Mouse (Mus musculus): ENCODE data around the gene Cuedc1. TPM values are rescaled to one million over a fixed set of nuclear protein-coding genes. Genes with fewer than 3 reads are reported as not detected.

Cuedc1 gene
- polyA plus RNA-seq, 1 experiment from 2014 or later: 49.7 TPM

GRCm38 (mm10) chr11:88221929-88222475 lies 124.1 kb downstream of the Cuedc1 start:
- H3K4me2 ChIP-seq: no peak overlapping the region
- H3K4me1 ChIP-seq (replicated peaks): no peaks in the 10 kb centered on the region
- no peak overlapping the region for H3K27ac ChIP-seq (replicated peaks)
- no peaks in the 10 kb centered on the region for H3K9me3 ChIP-seq
- 74% methylated on average over 15 of the region's 15 CpGs for WGBS
- H3K36me3 ChIP-seq: no peaks in the 10 kb centered on the region
- no peak overlapping the region for H3K4me3 ChIP-seq
- no peak overlapping the region for H3K9ac ChIP-seq
- no peak for ATAC-seq (ENCODE audit: low FRiP score, low read depth)
- H3K27me3 ChIP-seq: no peaks in the 10 kb centered on the region

GRCm38 (mm10) chr11:88227001-88227957 lies 129.4 kb downstream of the Cuedc1 start:
- H3K9me3 ChIP-seq: no peaks in the 10 kb centered on the region
- no peaks in the 10 kb centered on the region for H3K4me1 ChIP-seq (replicated peaks)
- H3K27me3 ChIP-seq: no peaks in the 10 kb centered on the region
- H3K27ac ChIP-seq (replicated peaks): no peak overlapping the region
- H3K4me2 ChIP-seq: no peak overlapping the region
- no peak overlapping the region for H3K9ac ChIP-seq
- 88% methylated on average over 17 of the region's 17 CpGs for WGBS
- no peak overlapping the region for H3K4me3 ChIP-seq
- no peak for ATAC-seq (ENCODE audit: low FRiP score, low read depth)
- no peaks in the 10 kb centered on the region for H3K36me3 ChIP-seq

GRCm38 (mm10) chr11:88231213-88231790 lies 133.4 kb downstream of the Cuedc1 start:
- Histone ChIP-seq H3K9ac (no peak overlapping the region), H3K27me3 (no peaks in the 10 kb centered on the region), H3K4me3 (no peak overlapping the region), H3K36me3 (no peaks in the 10 kb centered on the region), H3K4me2 (no peak overlapping the region), H3K27ac (replicated peaks) (no peak overlapping the region), H3K4me1 (replicated peaks) (peaks cover 33% of the 10 kb centered on the region), H3K9me3 (no peaks in the 10 kb centered on the region)
- peak; percentile 19; the same call in 1 of the 2 replicates for ATAC-seq (ENCODE audit: low FRiP score, low read depth)
- 58% methylated on average over 4 of the region's 4 CpGs for WGBS

- Histone ChIP-seq H3K36me3 (no peaks in the 10 kb centered on the region), H3K9ac (no peak overlapping the region), H3K4me3 (no peak overlapping the region), H3K4me2 (no peak overlapping the region), H3K27me3 (no peaks in the 10 kb centered on the region), H3K4me1 (replicated peaks) (peaks cover 38% of the 10 kb centered on the region), H3K9me3 (no peaks in the 10 kb centered on the region), H3K27ac (replicated peaks) (peak overlapping the region; percentile 73)
- WGBS: 23% methylated on average over 17 of the region's 17 CpGs
- peak; percentile 75 for ATAC-seq (ENCODE audit: low FRiP score, low read depth)
These were observed 135.9 kb downstream of the Cuedc1 start for GRCm38 (mm10) chr11:88233528-88234427.

- ATAC-seq (ENCODE audit: low FRiP score, low read depth): no peak
- H3K4me2 ChIP-seq: no peak overlapping the region
- peaks cover 42% of the 10 kb centered on the region for H3K4me1 ChIP-seq (replicated peaks)
- H3K27ac ChIP-seq (replicated peaks): 0 out of 2 replicates have a peak overlapping the region, but pooled peaks have one; percentile 7
- H3K9ac ChIP-seq: no peak overlapping the region
- no peak overlapping the region for H3K4me3 ChIP-seq
- no peaks in the 10 kb centered on the region for H3K36me3 ChIP-seq
- H3K9me3 ChIP-seq: no peaks in the 10 kb centered on the region
- 35% methylated on average over 4 of the region's 4 CpGs for WGBS
- no peaks in the 10 kb centered on the region for H3K27me3 ChIP-seq
These were observed 136.9 kb downstream of the Cuedc1 start for GRCm38 (mm10) chr11:88234789-88235188.

- Histone ChIP-seq H3K27me3 (no peaks in the 10 kb centered on the region), H3K9ac (no peak overlapping the region), H3K9me3 (no peaks in the 10 kb centered on the region), H3K36me3 (no peaks in the 10 kb centered on the region), H3K4me1 (replicated peaks) (peaks cover 49% of the 10 kb centered on the region), H3K27ac (replicated peaks) (peak overlapping the region; percentile 26; the same call in 1 of the 2 replicates), H3K4me3 (no peak overlapping the region), H3K4me2 (peak overlapping the region; percentile 23)
- WGBS: 9% methylated on average over 23 of the region's 23 CpGs
- ATAC-seq (ENCODE audit: low FRiP score, low read depth): no peak
These were observed 137.7 kb downstream of the Cuedc1 start for GRCm38 (mm10) chr11:88235221-88236203.

GRCm38 (mm10) chr11:88240275-88240674 lies 142.4 kb downstream of the Cuedc1 start:
- peak overlapping the region; percentile 75 for H3K27ac ChIP-seq (replicated peaks)
- no peak overlapping the region for H3K4me2 ChIP-seq
- H3K9me3 ChIP-seq: no peaks in the 10 kb centered on the region
- WGBS: 41% methylated on average over 10 of the region's 10 CpGs
- no peaks in the 10 kb centered on the region for H3K36me3 ChIP-seq
- peaks cover 39% of the 10 kb centered on the region for H3K4me1 ChIP-seq (replicated peaks)
- H3K9ac ChIP-seq: no peak overlapping the region
- no peaks in the 10 kb centered on the region for H3K27me3 ChIP-seq
- no peak overlapping the region for H3K4me3 ChIP-seq
- no peak for ATAC-seq (ENCODE audit: low FRiP score, low read depth)

GRCm38 (mm10) chr11:88240736-88241353 lies 143.0 kb downstream of the Cuedc1 start:
- Histone ChIP-seq H3K4me3 (no peak overlapping the region), H3K27ac (replicated peaks) (peak overlapping the region; percentile 75), H3K9ac (no peak overlapping the region), H3K36me3 (no peaks in the 10 kb centered on the region), H3K27me3 (no peaks in the 10 kb centered on the region), H3K4me1 (replicated peaks) (peaks cover 33% of the 10 kb centered on the region), H3K4me2 (peak overlapping the region; percentile 19; the same call in 1 of the 2 replicates), H3K9me3 (no peaks in the 10 kb centered on the region)
- WGBS: 7% methylated on average over 10 of the region's 10 CpGs
- peak; percentile 80; the same call in 1 of the 2 replicates for ATAC-seq (ENCODE audit: low FRiP score, low read depth)

- H3K9me3 ChIP-seq: no peaks in the 10 kb centered on the region
- no peaks in the 10 kb centered on the region for H3K27me3 ChIP-seq
- no peaks in the 10 kb centered on the region for H3K36me3 ChIP-seq
- peak overlapping the region; percentile 75 for H3K27ac ChIP-seq (replicated peaks)
- H3K4me3 ChIP-seq: no peak overlapping the region
- peaks cover 30% of the 10 kb centered on the region for H3K4me1 ChIP-seq (replicated peaks)
- 37% methylated on average over 12 of the region's 12 CpGs for WGBS
- H3K4me2 ChIP-seq: no peak overlapping the region
- no peak overlapping the region for H3K9ac ChIP-seq
- no peak for ATAC-seq (ENCODE audit: low FRiP score, low read depth)
These were observed 143.8 kb downstream of the Cuedc1 start for GRCm38 (mm10) chr11:88241468-88242301.

Data from hindbrain, embryonic 15.5 days (tissue).